Mouse (Mus musculus): ENCODE results near the gene Cdc73. TPM values are rescaled to one million over a fixed set of nuclear protein-coding genes. Genes with fewer than 3 reads are reported as not detected.
A peak's percentile ranks its signal among the peaks of the same experiment; 100 is the strongest.
"Not testable (repeated sequence)": the region's sequence is repeated elsewhere in the genome, so short reads cannot be mapped to it uniquely, and the experiment has no call there.

Cdc73 gene
- polyA plus RNA-seq, 1 experiment from 2014 or later: 7.5 TPM

DNA sequence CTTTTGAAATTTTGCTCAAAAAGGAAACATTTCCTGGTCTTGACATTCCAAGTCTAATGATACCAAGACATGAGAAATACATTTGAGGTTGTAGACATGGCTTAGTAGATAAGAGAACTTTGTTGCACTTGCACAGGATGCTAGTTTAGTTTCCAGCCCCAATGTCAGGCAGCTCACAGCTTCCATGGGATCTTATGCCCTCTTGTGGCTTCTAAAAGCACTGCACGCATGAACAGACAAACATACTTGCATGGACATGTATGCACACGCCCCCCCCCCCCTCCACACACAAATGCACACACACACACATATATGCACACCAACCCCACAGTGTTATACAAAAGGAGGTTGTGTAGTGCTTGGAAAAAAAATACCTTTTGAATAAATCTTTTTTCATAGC lies 28.2 kb upstream of the Cdc73 start:
- 0 out of 2 replicates have a peak, but pooled peaks cover 2% of the 10 kb centered on the region for H3K9me3 ChIP-seq (ENCODE audit: control insufficient read depth, low read length)
- no peaks in the 10 kb centered on the region for H3K36me3 ChIP-seq (ENCODE audit: control insufficient read depth, insufficient read depth, low read length)
- H3K27me3 ChIP-seq (replicated peaks; ENCODE audit: control insufficient read depth, insufficient read depth, low read length): no peaks in the 10 kb centered on the region
- no peaks in the 10 kb centered on the region for H3K4me1 ChIP-seq (ENCODE audit: control insufficient read depth, insufficient read depth, low read length)
- no peak overlapping the region for H3K9ac ChIP-seq (ENCODE audit: low read depth, low read length)
- no peak overlapping the region for H3K4me3 ChIP-seq (ENCODE audit: low read length)
- no peak for ATAC-seq
- WGBS: 94% methylated on average over 2 of the region's 2 CpGs
- no peak overlapping the region for H3K27ac ChIP-seq (ENCODE audit: low read length)
- no peak overlapping the region for H3K4me2 ChIP-seq (ENCODE audit: low read depth, low read length)

DNA sequence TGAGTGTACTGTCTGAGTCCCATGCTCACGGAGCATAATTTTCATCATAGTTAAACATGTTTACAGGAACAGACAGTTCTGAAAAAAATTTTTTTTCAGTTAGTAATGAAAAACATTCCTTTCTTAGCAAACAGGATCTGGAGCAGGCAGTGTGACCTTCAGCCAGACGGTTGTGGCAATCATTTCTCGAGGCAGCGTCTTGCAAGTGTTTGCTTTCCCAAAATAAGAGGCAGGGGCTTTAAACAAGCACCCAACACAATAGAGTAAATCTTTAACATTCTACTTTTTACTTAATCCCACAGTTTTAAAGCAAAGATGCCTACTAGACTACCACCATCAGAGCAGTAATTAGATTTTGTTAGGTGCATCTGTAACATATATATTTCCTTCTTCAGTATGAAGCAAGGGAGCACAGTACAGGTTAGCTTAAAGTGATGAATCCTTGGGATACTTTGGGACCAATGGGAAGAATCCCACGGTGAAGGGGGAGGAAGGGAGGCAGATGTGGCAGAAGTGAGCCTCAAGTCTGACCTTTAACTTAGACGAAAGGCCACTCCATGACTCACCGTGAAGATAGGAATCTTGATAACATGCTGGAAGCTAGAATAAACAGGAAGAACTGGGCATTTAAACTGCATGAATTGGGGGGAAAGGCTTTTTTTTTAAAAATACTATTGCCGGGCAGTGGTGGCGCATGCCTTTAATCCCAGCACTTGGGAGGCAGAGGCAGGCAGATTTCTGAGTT lies 25.2 kb upstream of the Cdc73 start:
- no peak overlapping the region for H3K4me3 ChIP-seq (ENCODE audit: low read length)
- peak; percentile 55; the same call in 1 of the 2 replicates for ATAC-seq
- H3K4me2 ChIP-seq (ENCODE audit: low read depth, low read length): no peak overlapping the region
- 44% methylated on average over 9 of the region's 9 CpGs for WGBS
- H3K27ac ChIP-seq (ENCODE audit: low read length): no peak overlapping the region
- no peaks in the 10 kb centered on the region for H3K4me1 ChIP-seq (ENCODE audit: control insufficient read depth, insufficient read depth, low read length)
- no peaks in the 10 kb centered on the region for H3K27me3 ChIP-seq (replicated peaks; ENCODE audit: control insufficient read depth, insufficient read depth, low read length)
- H3K9ac ChIP-seq (ENCODE audit: low read depth, low read length): no peak overlapping the region
- H3K9me3 ChIP-seq (ENCODE audit: control insufficient read depth, low read length): 0 out of 2 replicates have a peak, but pooled peaks cover 2% of the 10 kb centered on the region
- H3K36me3 ChIP-seq (ENCODE audit: control insufficient read depth, insufficient read depth, low read length): no peaks in the 10 kb centered on the region

DNA sequence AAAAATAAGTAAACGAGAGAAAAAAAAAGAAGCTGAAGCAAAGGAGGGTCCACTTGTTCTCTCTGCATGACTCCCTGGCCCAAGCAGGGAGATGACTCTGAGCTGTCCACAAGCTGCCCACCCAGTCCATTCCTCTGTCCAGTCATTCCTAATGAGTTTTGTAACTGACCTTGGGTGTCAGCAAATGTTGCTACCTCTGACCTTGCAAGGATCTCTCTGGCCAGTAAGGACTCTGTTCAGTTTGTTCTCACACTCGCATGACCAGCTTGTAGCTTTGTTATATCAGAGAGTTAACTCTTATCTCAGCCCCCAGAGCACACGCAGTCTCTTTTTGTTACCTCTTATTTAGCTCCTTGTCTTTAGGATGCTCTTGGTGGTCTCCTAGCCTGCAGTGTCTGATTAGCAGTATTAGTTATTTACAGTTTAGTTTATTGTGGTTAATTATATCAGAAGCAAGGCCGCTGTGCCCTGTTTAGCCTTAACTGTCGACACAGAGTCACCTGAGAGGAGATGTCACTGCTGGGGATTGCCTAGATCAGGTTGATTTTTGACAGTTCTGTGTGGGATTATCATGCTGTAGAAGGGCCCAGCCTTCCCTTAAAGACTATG lies 21.9 kb upstream of the Cdc73 start:
- WGBS: 79% methylated on average over 5 of the region's 5 CpGs
- no peaks in the 10 kb centered on the region for H3K4me1 ChIP-seq (ENCODE audit: control insufficient read depth, insufficient read depth, low read length)
- no peaks in the 10 kb centered on the region for H3K27me3 ChIP-seq (replicated peaks; ENCODE audit: control insufficient read depth, insufficient read depth, low read length)
- no peaks in the 10 kb centered on the region for H3K36me3 ChIP-seq (ENCODE audit: control insufficient read depth, insufficient read depth, low read length)
- no peak overlapping the region for H3K4me3 ChIP-seq (ENCODE audit: low read length)
- no peak overlapping the region for H3K4me2 ChIP-seq (ENCODE audit: low read depth, low read length)
- no peak overlapping the region for H3K9ac ChIP-seq (ENCODE audit: low read depth, low read length)
- ATAC-seq: no peak
- no peaks in the 10 kb centered on the region for H3K9me3 ChIP-seq (ENCODE audit: control insufficient read depth, low read length)
- H3K27ac ChIP-seq (ENCODE audit: low read length): no peak overlapping the region

DNA sequence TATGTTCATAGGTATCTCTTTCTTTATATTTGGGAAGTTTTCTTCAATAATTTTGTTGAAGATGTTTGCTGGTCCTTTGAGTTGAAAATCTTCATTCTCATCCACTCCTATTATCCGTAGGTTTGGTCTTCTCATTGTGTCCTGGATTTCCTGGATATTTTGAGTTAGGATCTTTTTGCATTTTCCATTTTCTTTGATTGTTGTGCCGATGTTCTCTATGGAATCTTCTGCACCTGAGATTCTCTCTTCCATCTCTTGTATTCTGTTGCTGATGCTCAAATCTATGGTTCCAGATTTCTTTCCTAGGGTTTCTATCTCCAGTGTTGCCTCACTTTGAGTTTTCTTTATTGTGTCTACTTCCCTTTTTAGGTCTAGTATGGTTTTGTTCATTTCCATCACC lies 13.3 kb upstream of the Cdc73 start, which contains the start of gene Glrx2:
TSS of gene Glrx2 (plus strand) at position 301 of the 400 bp plus-strand sequence.
- ATAC-seq; H3K27me3 ChIP-seq (replicated peaks; ENCODE audit: control insufficient read depth, insufficient read depth, low read length): not testable (repeated sequence)
- no CpG with 5 or more reads among the region's 2 CpGs for WGBS

DNA sequence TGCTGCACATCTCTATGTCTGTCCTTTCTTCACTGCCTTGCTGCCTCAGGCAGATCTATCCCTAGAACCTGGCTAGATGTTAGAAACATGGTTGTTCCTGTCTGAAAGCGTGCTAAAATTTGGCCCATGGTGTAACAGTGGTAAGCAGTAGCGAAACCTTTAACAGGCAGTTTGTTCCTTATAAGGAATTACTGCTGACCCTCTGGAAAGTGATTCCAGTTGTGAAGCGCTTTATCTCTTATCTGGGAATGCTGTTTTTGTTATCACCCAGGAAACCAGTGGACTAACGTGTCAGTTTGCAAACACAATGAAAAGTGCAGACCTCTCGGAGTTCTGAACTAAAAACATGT lies 7.9 kb upstream of the Cdc73 start:
- H3K4me3 ChIP-seq (ENCODE audit: low read length): no peak overlapping the region
- H3K9ac ChIP-seq (ENCODE audit: low read depth, low read length): no peak overlapping the region
- H3K27me3 ChIP-seq (replicated peaks; ENCODE audit: control insufficient read depth, insufficient read depth, low read length): no peaks in the 10 kb centered on the region
- H3K4me2 ChIP-seq (ENCODE audit: low read depth, low read length): no peak overlapping the region
- no peaks in the 10 kb centered on the region for H3K36me3 ChIP-seq (ENCODE audit: control insufficient read depth, insufficient read depth, low read length)
- H3K27ac ChIP-seq (ENCODE audit: low read length): no peak overlapping the region
- no peak for ATAC-seq
- 56% methylated on average over 5 of the region's 5 CpGs for WGBS
- H3K4me1 ChIP-seq (ENCODE audit: control insufficient read depth, insufficient read depth, low read length): no peaks in the 10 kb centered on the region
- H3K9me3 ChIP-seq (ENCODE audit: control insufficient read depth, low read length): no peaks in the 10 kb centered on the region

More for the DNA sequence above, 13.3 kb upstream of the Cdc73 start, which contains the start of gene Glrx2:
- not testable (repeated sequence) for H3K4me1 ChIP-seq (ENCODE audit: control insufficient read depth, insufficient read depth, low read length); H3K4me2 ChIP-seq (ENCODE audit: low read depth, low read length); H3K36me3 ChIP-seq (ENCODE audit: control insufficient read depth, insufficient read depth, low read length); H3K4me3 ChIP-seq (ENCODE audit: low read length); H3K9ac ChIP-seq (ENCODE audit: low read depth, low read length); H3K27ac ChIP-seq (ENCODE audit: low read length); H3K9me3 ChIP-seq (ENCODE audit: control insufficient read depth, low read length)

DNA sequence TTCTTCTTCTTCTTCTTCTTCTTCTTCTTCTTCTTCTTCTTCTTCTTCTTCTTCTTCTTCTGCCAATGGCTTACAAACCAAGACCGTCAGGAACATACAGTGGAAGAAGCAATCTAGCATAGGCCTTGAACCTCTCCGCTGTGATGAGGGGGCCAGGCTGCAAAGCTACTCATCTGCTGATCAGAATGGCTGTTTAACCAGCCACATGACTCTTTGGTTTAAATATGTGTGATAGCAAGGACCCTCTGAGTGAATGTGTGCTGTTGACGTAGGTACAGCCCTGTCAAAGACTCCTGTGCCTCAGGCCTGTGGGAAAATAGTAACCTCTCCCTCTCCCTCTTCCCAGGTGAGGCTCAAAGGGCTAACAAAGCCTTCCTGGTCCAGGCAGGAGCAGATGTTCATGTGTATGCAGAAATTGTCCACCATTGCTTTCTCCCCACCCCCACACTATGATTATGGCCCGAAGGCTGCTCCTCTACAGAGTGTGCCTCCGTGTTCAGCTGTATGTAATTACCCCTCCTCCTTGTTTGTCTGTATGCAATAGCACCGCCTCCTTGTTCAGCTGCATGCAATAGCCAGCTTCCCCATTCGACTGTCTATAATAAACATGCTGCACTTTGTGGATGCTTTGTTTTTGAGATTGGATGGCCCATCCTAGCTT lies 7.4 kb upstream of the Cdc73 start:
- Histone ChIP-seq H3K4me3 (ENCODE audit: low read length) (no peak overlapping the region), H3K9me3 (ENCODE audit: control insufficient read depth, low read length) (no peaks in the 10 kb centered on the region), H3K36me3 (ENCODE audit: control insufficient read depth, insufficient read depth, low read length) (no peaks in the 10 kb centered on the region), H3K27me3 (replicated peaks; ENCODE audit: control insufficient read depth, insufficient read depth, low read length) (no peaks in the 10 kb centered on the region), H3K27ac (ENCODE audit: low read length) (no peak overlapping the region), H3K9ac (ENCODE audit: low read depth, low read length) (no peak overlapping the region), H3K4me1 (ENCODE audit: control insufficient read depth, insufficient read depth, low read length) (no peaks in the 10 kb centered on the region), H3K4me2 (ENCODE audit: low read depth, low read length) (no peak overlapping the region)
- ATAC-seq: 0 out of 2 replicates have a peak, but pooled peaks have one; percentile 44
- WGBS: 63% methylated on average over 7 of the region's 7 CpGs

DNA sequence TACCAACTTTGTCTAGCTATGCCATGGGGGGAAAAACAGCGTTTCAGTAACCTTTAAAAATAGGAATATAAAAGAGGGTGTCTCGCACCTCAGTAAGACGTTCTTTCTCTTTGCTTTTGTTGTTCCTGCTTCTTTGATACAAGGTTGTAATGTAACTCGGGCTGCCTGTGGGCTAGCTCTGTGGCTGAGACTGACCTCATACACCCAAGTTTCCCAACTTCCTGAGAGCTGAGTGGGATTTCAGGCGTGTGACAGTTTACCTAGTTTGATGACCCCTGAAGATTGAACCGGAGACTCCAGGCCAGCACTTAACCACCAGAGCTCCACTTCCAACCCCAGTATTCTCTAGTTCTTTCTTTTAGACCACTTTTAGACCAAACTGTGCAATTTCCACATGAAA lies 5.7 kb upstream of the Cdc73 start:
- Histone ChIP-seq H3K4me2 (ENCODE audit: low read depth, low read length) (no peak overlapping the region), H3K27me3 (replicated peaks; ENCODE audit: control insufficient read depth, insufficient read depth, low read length) (no peaks in the 10 kb centered on the region), H3K27ac (ENCODE audit: low read length) (no peak overlapping the region), H3K4me3 (ENCODE audit: low read length) (no peak overlapping the region), H3K9me3 (ENCODE audit: control insufficient read depth, low read length) (no peaks in the 10 kb centered on the region), H3K36me3 (ENCODE audit: control insufficient read depth, insufficient read depth, low read length) (no peaks in the 10 kb centered on the region), H3K4me1 (ENCODE audit: control insufficient read depth, insufficient read depth, low read length) (no peaks in the 10 kb centered on the region), H3K9ac (ENCODE audit: low read depth, low read length) (no peak overlapping the region)
- ATAC-seq: no peak
- WGBS: 71% methylated on average over 6 of the region's 6 CpGs

DNA sequence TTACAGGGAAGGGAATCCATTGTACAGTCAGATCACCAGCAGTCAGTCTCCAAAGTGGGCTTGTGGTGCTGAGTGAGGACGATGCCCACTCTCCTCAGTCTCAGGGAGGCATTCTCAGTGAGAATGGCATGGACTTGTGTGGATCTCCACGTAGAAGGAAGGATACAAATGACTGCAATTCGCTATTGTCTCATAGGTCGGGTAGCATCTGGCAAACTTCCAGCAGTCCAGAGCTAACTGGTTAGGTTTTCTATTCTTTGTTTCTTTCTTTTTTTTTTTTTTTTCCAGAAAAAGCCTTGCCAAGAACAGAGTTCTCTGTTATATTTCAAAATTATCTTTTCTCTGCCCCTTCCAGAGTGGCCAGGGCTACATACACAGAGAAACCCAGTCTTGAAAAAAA lies 4.3 kb upstream of the Cdc73 start:
- Histone ChIP-seq H3K27ac (ENCODE audit: low read length) (no peak overlapping the region), H3K4me3 (ENCODE audit: low read length) (no peak overlapping the region), H3K9ac (ENCODE audit: low read depth, low read length) (no peak overlapping the region), H3K4me2 (ENCODE audit: low read depth, low read length) (no peak overlapping the region), H3K27me3 (replicated peaks; ENCODE audit: control insufficient read depth, insufficient read depth, low read length) (no peaks in the 10 kb centered on the region), H3K9me3 (ENCODE audit: control insufficient read depth, low read length) (no peaks in the 10 kb centered on the region), H3K36me3 (ENCODE audit: control insufficient read depth, insufficient read depth, low read length) (no peaks in the 10 kb centered on the region), H3K4me1 (ENCODE audit: control insufficient read depth, insufficient read depth, low read length) (no peaks in the 10 kb centered on the region)
- 65% methylated on average over 4 of the region's 4 CpGs for WGBS
- no peak for ATAC-seq

DNA sequence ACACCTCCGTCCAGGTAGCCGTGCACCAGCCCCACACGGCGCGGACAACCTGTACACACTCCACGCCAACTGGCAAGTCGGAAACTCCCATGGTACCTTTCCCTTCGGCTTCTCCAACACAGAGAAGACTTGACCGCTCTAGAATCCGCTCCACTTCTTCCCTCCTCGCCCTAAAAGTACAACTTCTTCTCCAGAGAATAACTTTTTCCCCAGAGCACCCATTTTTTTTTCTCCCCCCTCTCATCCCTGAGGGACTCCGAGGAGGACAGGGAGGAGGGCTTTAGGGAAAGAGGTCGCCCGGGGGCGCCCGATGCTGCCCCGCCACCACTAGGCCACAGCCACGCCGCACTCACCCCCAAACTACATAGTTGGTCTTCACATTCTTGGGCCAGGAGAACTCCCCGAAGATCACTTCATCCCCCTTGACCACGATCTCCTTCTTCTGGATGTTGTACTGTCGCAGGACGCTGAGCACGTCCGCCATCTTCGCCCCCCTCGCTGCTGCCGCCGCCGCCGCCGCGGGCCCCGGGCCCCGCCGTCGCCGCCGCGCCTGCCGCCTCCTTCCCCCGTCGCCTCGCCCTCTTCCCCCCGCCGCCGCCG lies 452 bp downstream of the Cdc73 start:
- H3K9me3 ChIP-seq (ENCODE audit: control insufficient read depth, low read length): no peaks in the 10 kb centered on the region
- WGBS: 1% methylated on average over 43 of the region's 48 CpGs

More for the DNA sequence above, 452 bp downstream of the Cdc73 start:
- H3K9ac ChIP-seq (ENCODE audit: low read depth, low read length): peak overlapping the region; percentile 94
- peak overlapping the region; percentile 84 for H3K4me3 ChIP-seq (ENCODE audit: low read length)
- ATAC-seq: peak; percentile 80
- 0 out of 2 replicates have a peak, but pooled peaks cover 2% of the 10 kb centered on the region for H3K36me3 ChIP-seq (ENCODE audit: control insufficient read depth, insufficient read depth, low read length)
- no peaks in the 10 kb centered on the region for H3K27me3 ChIP-seq (replicated peaks; ENCODE audit: control insufficient read depth, insufficient read depth, low read length)
- peak overlapping the region; percentile 90 for H3K27ac ChIP-seq (ENCODE audit: low read length)
- H3K4me2 ChIP-seq (ENCODE audit: low read depth, low read length): peak overlapping the region; percentile 75
- H3K4me1 ChIP-seq (ENCODE audit: control insufficient read depth, insufficient read depth, low read length): peaks cover 2% of the 10 kb centered on the region; the same call in 1 of the 2 replicates

Data from intestine, embryonic 16.5 days (tissue).